Mouse (Mus musculus) erythroid progenitor cell, adult 5-6 weeks (primary cell): ENCODE results near the gene Mtor. TPM values are rescaled to one million over a fixed set of nuclear protein-coding genes. Genes with fewer than 3 reads are reported as not detected.

ENCODE experiments used
- total RNA-seq, 2 experiments: library from RNA; stranded (forward) in 1 of 2; stranded (reverse) in 1 of 2; fragments of 150-400 nt in 1 of 2; fragments of 186-747, 209-891 nt in 1 of 2; gene quantifications; 2 replicates each; pipeline versions ENCODE4 v1.2.3 to v1.2.4; 2015 to 2017; ENCODE audit warnings: low replicate concordance in 2 of 2

Mtor gene
- total RNA-seq, 2 experiments from 2014 or later, result 22.0 to 34.4 TPM

Other genes with a start within 250 kb of the Mtor start
- not detected in 2 replicates for gene Disp3, start 160.6 kb upstream of the Mtor start, total RNA-seq (2015; ENCODE audit: low replicate concordance)
- gene Disp3, start 160.6 kb upstream of the Mtor start, total RNA-seq (2017; ENCODE audit: low replicate concordance), result not detected in 2 replicates
- 1.8 and 4.6 TPM in 2 replicates for gene Ubiad1, start 3.8 kb upstream of the Mtor start, total RNA-seq (2015; ENCODE audit: low replicate concordance)
- gene Ubiad1, start 3.8 kb upstream of the Mtor start, total RNA-seq (2017; ENCODE audit: low replicate concordance), result 3.6 and 4.3 TPM in 2 replicates
- 0.84 TPM in 1 of 2 replicates, not detected in the other for gene Angptl7, start 51.8 kb downstream of the Mtor start, total RNA-seq (2015; ENCODE audit: low replicate concordance)
- gene Angptl7, start 51.8 kb downstream of the Mtor start, total RNA-seq (2017; ENCODE audit: low replicate concordance), result not detected in 2 replicates
- 27.4 and 31.9 TPM in 2 replicates for gene Exosc10, start 109.8 kb downstream of the Mtor start, total RNA-seq (2015; ENCODE audit: low replicate concordance)
- gene Exosc10, start 109.8 kb downstream of the Mtor start, total RNA-seq (2017; ENCODE audit: low replicate concordance), result 20.1 and 41.5 TPM in 2 replicates
- gene Srm, start 142.9 kb downstream of the Mtor start, total RNA-seq (2015; ENCODE audit: low replicate concordance), result 11.3 and 14.1 TPM in 2 replicates
- gene Srm, start 142.9 kb downstream of the Mtor start, total RNA-seq (2017; ENCODE audit: low replicate concordance), result 1.0 and 4.5 TPM in 2 replicates
- gene Masp2, start 153.9 kb downstream of the Mtor start, total RNA-seq (2015; ENCODE audit: low replicate concordance), result not detected in 2 replicates
- gene Masp2, start 153.9 kb downstream of the Mtor start, total RNA-seq (2017; ENCODE audit: low replicate concordance), result 2.8 TPM in 1 of 2 replicates, not detected in the other
- 230 and 350 TPM in 2 replicates for gene Tardbp, start 178.4 kb downstream of the Mtor start, total RNA-seq (2015; ENCODE audit: low replicate concordance)
- 315 and 491 TPM in 2 replicates for gene Tardbp, start 178.4 kb downstream of the Mtor start, total RNA-seq (2017; ENCODE audit: low replicate concordance)
- gene Gm572, start 194.7 kb downstream of the Mtor start, total RNA-seq (2015; ENCODE audit: low replicate concordance), result not detected in 2 replicates
- gene Gm572, start 194.7 kb downstream of the Mtor start, total RNA-seq (2017; ENCODE audit: low replicate concordance), result not detected in 2 replicates